Mouse (Mus musculus) heart, adult 2 months (tissue): Measurements from ENCODE around the gene Stox2. TPM values are rescaled to one million over a fixed set of nuclear protein-coding genes. Genes with fewer than 3 reads are reported as not detected.

Source experiments
- DNase-seq, 2 experiments: peaks; one replicate each; pipeline ENCODE4 v3.0.0; 2021
- H3K27ac ChIP-seq: fragments of 200-600 bp; 2 replicates; pipeline ENCODE4 v1.8.1; 2022
- H3K27me3 ChIP-seq: fragments of 200-500 bp; 2 replicates; pipeline ENCODE4 v1.6.1; 2012; ENCODE audit warnings: mild to moderate bottlenecking, low read length, inconsistent platforms, mixed read lengths; ENCODE audit not compliant: control insufficient read depth, insufficient read depth
- H3K36me3 ChIP-seq: fragments of 200-500 bp; 2 replicates; pipeline ENCODE4 v1.6.1; 2012; ENCODE audit warnings: low read length, inconsistent platforms; ENCODE audit not compliant: control insufficient read depth, insufficient read depth
- H3K4me1 ChIP-seq: fragments of 200-500 bp; 2 replicates; pipeline ENCODE4 v1.6.1; 2011; ENCODE audit warnings: low read length; ENCODE audit not compliant: control insufficient read depth, insufficient read depth
- H3K4me3 ChIP-seq: fragments of 200-600 bp; 2 replicates; pipeline ENCODE4 v1.8.1; 2022
- H3K79me2 ChIP-seq: fragments of 200-500 bp; replicated peaks from 2 replicates; pipeline ENCODE4 v1.6.1; 2012; ENCODE audit warnings: mild to moderate bottlenecking, inconsistent platforms, low read length, moderate library complexity, mixed read lengths; ENCODE audit not compliant: control insufficient read depth, insufficient read depth
- H3K9ac ChIP-seq: fragments of 200-500 bp; 2 replicates; pipeline ENCODE4 v1.6.1; 2012; ENCODE audit warnings: low read depth, mild to moderate bottlenecking, control low read depth, inconsistent platforms, low read length, mixed read lengths
- CTCF ChIP-seq: fragments of 200-600 bp; IDR thresholded peaks from 2 replicates; pipeline ENCODE4 v1.8.1; 2022; ENCODE audit warnings: antibody characterized with exemption, mild to moderate bottlenecking, moderate library complexity
- EP300 ChIP-seq: fragments of 200-500 bp; IDR thresholded peaks from 2 replicates; pipeline ENCODE4 v1.6.1; 2011; ENCODE audit warnings: low read depth, low read length, control low read depth; ENCODE audit not compliant: insufficient read depth
- POLR2A ChIP-seq: fragments of 200-500 bp; IDR thresholded peaks from 2 replicates; pipeline ENCODE4 v1.6.1; 2011; ENCODE audit warnings: mild to moderate bottlenecking, low read depth, low read length, control low read depth; ENCODE audit not compliant: insufficient read depth
- WGBS: fragments of 180-500 bp; shearing (Covaris S2); methylation state at CpG from one replicate; pipeline ENCODE4 v1.1.7; 2018; 5-methylcytosine and 5-hydroxymethylcytosine counted together
- intact Hi-C: fragments of 180-260 bp; cut with DNase I; formaldehyde crosslinking; loops from one replicate; pipeline ENCODE4 v1.15.1; 2025
- polyA plus RNA-seq: library from polyadenylated mRNA; depleted of rRNA; stranded (reverse); fragments of >200 nt; gene quantifications from 2 replicates; pipeline ENCODE4 v1.2.3, GENCODE M21; 2012
- total RNA-seq, 2 experiments: library from RNA; stranded (reverse); gene quantifications; 2 replicates each; pipeline ENCODE4 v1.2.3; 2021

Stox2 gene
- total and polyA plus RNA-seq, 3 experiments, result 2.6 to 11.3 (median 10.1) TPM

DNA sequence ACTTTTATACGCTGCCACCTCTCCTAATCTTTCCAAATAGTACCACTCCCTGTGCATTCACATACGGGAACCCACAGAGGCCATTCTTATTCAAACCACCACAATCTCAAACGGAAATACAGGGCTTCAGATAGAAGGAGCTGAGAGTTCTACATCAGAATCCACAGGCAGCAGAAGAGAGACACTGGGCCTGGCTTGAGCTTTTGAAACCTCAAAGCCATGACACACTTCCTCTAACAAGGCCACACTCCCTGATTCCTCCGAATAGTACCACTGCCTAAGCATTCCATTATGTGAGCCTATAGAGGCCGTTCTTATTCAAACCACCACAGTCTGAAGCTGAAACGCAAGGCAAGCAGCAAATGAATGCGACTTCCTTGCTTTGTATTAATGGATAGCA is 69.5 kb downstream of the Stox2 start:
- no peak overlapping the region for H3K9ac ChIP-seq
- H3K36me3 ChIP-seq, result peaks cover 8% of the 10 kb centered on the region
- peaks cover 10% of the 10 kb centered on the region for H3K4me1 ChIP-seq
- intact Hi-C loops, result no loop called here
- no peak for DNase-seq
- 90% methylated on average over 7 of the region's 7 CpGs for WGBS
- H3K79me2 ChIP-seq, result peaks cover 3% of the 10 kb centered on the region; the same call in 1 of the 2 replicates
- H3K27ac ChIP-seq, result no peak overlapping the region
- TF ChIP-seq POLR2A (no peak), EP300 (no peak), CTCF (no peak)
- no peaks in the 10 kb centered on the region; the same call in 1 of the 2 replicates for H3K27me3 ChIP-seq
- H3K4me3 ChIP-seq, result no peak overlapping the region

DNA sequence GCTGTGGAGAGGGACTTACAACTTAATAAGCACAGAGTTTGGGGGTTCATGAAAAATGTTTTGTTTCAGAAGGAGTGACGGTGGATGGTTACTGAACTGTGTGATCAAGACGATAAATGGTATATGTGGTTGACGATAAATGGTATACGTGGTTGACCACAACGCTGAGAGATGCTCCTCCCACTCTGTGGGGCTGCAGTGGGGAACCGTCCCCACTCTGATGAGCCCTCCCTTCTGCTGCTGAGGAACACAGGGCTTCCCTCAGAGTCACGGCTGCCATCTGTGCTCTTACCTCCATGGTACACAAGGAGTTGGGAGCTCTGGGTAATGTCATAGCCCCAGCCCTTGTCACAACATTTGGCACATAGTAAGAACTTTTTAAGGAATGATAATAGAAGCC is 72.4 kb downstream of the Stox2 start:
- Histone ChIP-seq H3K4me3 (no peak overlapping the region), H3K36me3 (no peaks in the 10 kb centered on the region; the same call in 1 of the 2 replicates), H3K4me1 (peaks cover under 1% of the 10 kb centered on the region), H3K27me3 (no peaks in the 10 kb centered on the region; the same call in 1 of the 2 replicates), H3K27ac (no peak overlapping the region), H3K79me2 (peaks cover 3% of the 10 kb centered on the region; the same call in 1 of the 2 replicates), H3K9ac (no peak overlapping the region)
- 85% methylated on average over 7 of the region's 7 CpGs for WGBS
- intact Hi-C loops, result loop anchor here (5.0 kb wide), 4 partner anchors 191 to 701 kb away; no protein-coding TSS in a partner anchor
- TF ChIP-seq POLR2A, result no peak
- no peak for TF ChIP-seq EP300
- TF ChIP-seq CTCF, result no peak
- no peak for DNase-seq

DNA sequence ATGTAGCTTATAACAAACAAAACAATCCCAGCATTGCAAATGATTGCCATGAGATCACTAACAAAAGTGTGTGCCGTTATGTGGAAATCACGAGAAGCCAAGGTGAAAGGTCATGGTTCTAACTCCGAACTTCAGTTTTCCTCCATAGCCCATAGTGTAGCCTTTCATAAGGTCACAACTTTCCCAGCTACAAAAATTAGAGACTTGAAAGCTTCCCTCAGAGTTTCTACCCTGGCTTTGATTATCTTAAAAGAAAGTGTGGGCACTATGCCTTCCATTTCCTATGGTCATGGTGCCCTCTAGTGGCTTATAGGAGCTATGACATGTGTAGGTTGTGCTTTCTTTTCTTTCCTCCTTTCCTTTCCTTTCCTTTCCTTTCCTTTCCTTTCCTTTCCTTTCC is 74.6 kb downstream of the Stox2 start:
- WGBS, result 31% methylated on average over 3 of the region's 3 CpGs
- intact Hi-C loops, result loop anchor here (1.0 to 5.0 kb wide), 5 partner anchors 189 to 699 kb away; no protein-coding TSS in a partner anchor
- DNase-seq, result no peak
- TF ChIP-seq CTCF, result peak; percentile 81
- no peak for TF ChIP-seq EP300
- no peak for TF ChIP-seq POLR2A
- Histone ChIP-seq H3K4me3 (no peak overlapping the region), H3K9ac (no peak overlapping the region), H3K79me2 (peaks cover 3% of the 10 kb centered on the region; the same call in 1 of the 2 replicates), H3K27ac (no peak overlapping the region), H3K4me1 (peaks cover 4% of the 10 kb centered on the region), H3K27me3 (no peaks in the 10 kb centered on the region; the same call in 1 of the 2 replicates), H3K36me3 (no peaks in the 10 kb centered on the region; the same call in none of the 2 replicates)

DNA sequence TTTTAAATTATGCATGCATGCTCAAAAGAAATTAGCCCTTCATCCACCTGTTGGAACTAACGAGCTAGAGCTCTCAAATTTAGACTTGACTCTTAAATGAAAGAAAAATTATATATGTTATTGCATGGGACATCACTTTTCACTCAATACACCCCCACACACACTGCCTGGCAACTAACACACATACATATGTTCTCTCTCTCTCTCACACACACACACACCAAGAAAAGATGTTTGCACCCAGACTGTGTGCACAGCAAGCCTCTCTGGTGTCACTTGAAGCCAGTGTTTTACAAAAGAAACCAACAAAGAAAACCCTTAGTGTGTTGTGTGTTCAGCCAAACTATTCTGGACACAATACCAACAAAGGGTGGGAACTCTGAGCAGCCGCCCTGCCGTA is 75.1 kb downstream of the Stox2 start:
- WGBS, result 73% methylated on average over 3 of the region's 3 CpGs
- Histone ChIP-seq H3K36me3 (no peaks in the 10 kb centered on the region; the same call in none of the 2 replicates), H3K79me2 (no peaks in the 10 kb centered on the region), H3K27me3 (no peaks in the 10 kb centered on the region; the same call in 1 of the 2 replicates), H3K27ac (no peak overlapping the region), H3K4me1 (peaks cover 6% of the 10 kb centered on the region), H3K9ac (no peak overlapping the region), H3K4me3 (no peak overlapping the region)
- intact Hi-C loops, result loop anchor here (1.0 to 5.0 kb wide), 5 partner anchors 189 to 699 kb away; no protein-coding TSS in a partner anchor
- TF ChIP-seq POLR2A (no peak), CTCF (no peak), EP300 (no peak)
- no peak for DNase-seq

DNA sequence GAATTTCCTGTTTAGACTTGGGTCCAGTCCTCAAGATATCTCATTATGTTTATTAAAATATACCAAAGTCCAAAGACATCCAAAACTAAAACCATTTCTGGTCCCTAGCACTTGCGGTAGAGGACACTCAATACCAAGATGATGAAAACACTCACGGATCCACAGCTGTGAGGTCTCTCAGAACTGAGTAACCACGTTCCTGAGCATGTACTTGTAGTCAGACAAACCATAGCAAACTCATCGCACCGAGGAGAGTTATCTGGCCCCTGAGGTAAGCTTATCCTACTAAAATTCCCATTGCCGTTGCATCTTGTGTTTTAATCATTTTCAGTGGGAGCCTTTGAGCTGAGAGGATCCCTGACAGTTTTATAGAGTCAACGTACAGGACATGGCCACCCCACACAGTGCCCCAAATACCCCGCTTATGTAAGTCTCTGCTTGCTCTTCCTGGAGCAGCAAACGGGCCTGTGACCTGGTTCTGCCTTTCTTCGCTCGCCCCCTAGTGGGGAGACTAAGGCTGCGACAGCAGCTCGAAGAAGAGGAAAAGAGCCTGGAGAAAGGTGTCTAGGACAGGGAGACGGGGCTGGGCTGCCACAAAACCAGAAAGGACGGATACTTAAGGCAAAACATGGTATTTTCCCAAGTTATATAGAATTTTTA is 75.6 kb downstream of the Stox2 start:
- H3K27ac ChIP-seq, result no peak overlapping the region; the same call in 1 of the 2 replicates
- 23% methylated on average over 15 of the region's 15 CpGs for WGBS
- H3K9ac ChIP-seq, result 0 out of 2 replicates have a peak overlapping the region, but pooled peaks have one; percentile 2
- peaks cover 6% of the 10 kb centered on the region for H3K4me1 ChIP-seq
- no peak overlapping the region for H3K4me3 ChIP-seq
- TF ChIP-seq POLR2A (no peak), EP300 (peak; percentile 85), CTCF (no peak)
- no peaks in the 10 kb centered on the region; the same call in none of the 2 replicates for H3K36me3 ChIP-seq
- DNase-seq, result peak; percentile 82 to 83
- H3K79me2 ChIP-seq, result no peaks in the 10 kb centered on the region
- intact Hi-C loops, result loop anchor here (1.0 to 5.0 kb wide), 5 partner anchors 188 to 698 kb away; no protein-coding TSS in a partner anchor
- no peaks in the 10 kb centered on the region; the same call in 1 of the 2 replicates for H3K27me3 ChIP-seq

DNA sequence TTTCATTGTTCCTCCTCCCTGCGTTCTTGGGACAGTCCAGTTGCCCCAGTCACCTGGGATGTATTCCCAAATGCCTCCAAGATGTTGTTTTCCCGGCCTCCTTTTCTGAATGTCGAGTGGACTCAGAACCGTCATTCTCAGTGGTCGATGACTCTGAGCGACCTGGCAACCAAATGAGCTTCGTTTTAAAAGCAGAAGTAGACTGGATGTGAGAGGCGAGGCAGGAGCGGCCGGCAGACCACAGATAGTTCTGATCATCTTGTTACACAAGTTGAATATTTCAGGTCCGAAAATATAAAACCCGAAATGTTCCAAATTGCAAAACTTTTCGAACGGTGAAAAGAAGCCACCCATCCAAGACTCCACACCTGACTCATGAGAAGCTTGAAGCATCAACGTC is 76.2 kb downstream of the Stox2 start:
- no peak for TF ChIP-seq CTCF
- no peak for TF ChIP-seq EP300
- no peak for TF ChIP-seq POLR2A
- WGBS, result 87% methylated on average over 15 of the region's 15 CpGs
- Histone ChIP-seq H3K4me1 (peaks cover 6% of the 10 kb centered on the region), H3K9ac (no peak overlapping the region), H3K4me3 (no peak overlapping the region), H3K27me3 (no peaks in the 10 kb centered on the region), H3K27ac (no peak overlapping the region), H3K79me2 (no peaks in the 10 kb centered on the region), H3K36me3 (no peaks in the 10 kb centered on the region; the same call in none of the 2 replicates)
- intact Hi-C loops, result loop anchor here (5.0 kb wide), 6 partner anchors 83 to 698 kb away; no protein-coding TSS in a partner anchor
- no peak for DNase-seq
